Mouse (Mus musculus) midbrain, embryonic 11.5 days (tissue): ENCODE data around the gene Ttc41. TPM values are rescaled to one million over a fixed set of nuclear protein-coding genes. Genes with fewer than 3 reads are reported as not detected.
A peak's percentile ranks its signal among the peaks of the same experiment; 100 is the strongest.

Experiments used
- ATAC-seq: fragments of 200-750 bp; cut with Nextera tagmentation; 2 replicates; pipeline ENCODE4 v1.8.0; 2017; ENCODE audit warnings: moderate TSS enrichment, moderate library complexity; ENCODE audit not compliant: low FRiP score
- DNase-seq: peaks from one replicate; pipeline ENCODE4 v3.0.0; 2015; ENCODE audit warnings: low spot score; ENCODE audit errors: missing footprints
- H3K27ac ChIP-seq: fragments of 300-500 bp; sonication (generic); 2 replicates; pipeline ENCODE4 v1.5.1; 2014; ENCODE audit warnings: low read depth, low read length
- H3K27me3 ChIP-seq: fragments of 300-500 bp; sonication (generic); 2 replicates; pipeline ENCODE4 v1.6.1; 2014; ENCODE audit warnings: mild to moderate bottlenecking, low read length, moderate library complexity, mixed read lengths; ENCODE audit not compliant: control insufficient read depth, insufficient read depth
- H3K36me3 ChIP-seq: fragments of 300-500 bp; sonication (generic); 2 replicates; pipeline ENCODE4 v1.6.1; 2014; ENCODE audit warnings: mild to moderate bottlenecking, low read length, moderate library complexity, mixed read lengths; ENCODE audit not compliant: control insufficient read depth, insufficient read depth
- H3K4me1 ChIP-seq: fragments of 300-500 bp; sonication (generic); 2 replicates; pipeline ENCODE4 v1.6.1; 2014; ENCODE audit warnings: low read length; ENCODE audit not compliant: control insufficient read depth, insufficient read depth
- H3K4me2 ChIP-seq: fragments of 300-500 bp; sonication (generic); 2 replicates; pipeline ENCODE4 v1.6.1; 2014; ENCODE audit warnings: mild to moderate bottlenecking, moderate library complexity
- H3K4me3 ChIP-seq: fragments of 300-500 bp; sonication (generic); 2 replicates; pipeline ENCODE4 v1.5.1; 2014; ENCODE audit warnings: low read depth, low read length
- H3K9ac ChIP-seq: fragments of 300-500 bp; sonication (generic); 2 replicates; pipeline ENCODE4 v1.6.1; 2014; ENCODE audit warnings: low read length
- H3K9me3 ChIP-seq: fragments of 300-500 bp; sonication (generic); 2 replicates; pipeline ENCODE4 v1.6.1; 2016; ENCODE audit warnings: low read length; ENCODE audit not compliant: control insufficient read depth
- WGBS: fragments of 180-500 bp; shearing (Covaris S2); extraction: QIAGEN DNeasy Blood & Tissue Kit; methylation state at CpG from one replicate; pipeline ENCODE4 v1.1.7; 2014; 5-methylcytosine and 5-hydroxymethylcytosine counted together
- polyA plus RNA-seq: library from polyadenylated mRNA; unstranded; fragments of >200 nt; fragmentation: Nextera tagmentation; extraction: Ambion mirVana; gene quantifications from 2 replicates; pipeline ENCODE4 v1.2.1, GENCODE M21; 2014

Gene Ttc41
- polyA plus RNA-seq, 1 experiment from 2014 or later, result 1.9 TPM

DNA sequence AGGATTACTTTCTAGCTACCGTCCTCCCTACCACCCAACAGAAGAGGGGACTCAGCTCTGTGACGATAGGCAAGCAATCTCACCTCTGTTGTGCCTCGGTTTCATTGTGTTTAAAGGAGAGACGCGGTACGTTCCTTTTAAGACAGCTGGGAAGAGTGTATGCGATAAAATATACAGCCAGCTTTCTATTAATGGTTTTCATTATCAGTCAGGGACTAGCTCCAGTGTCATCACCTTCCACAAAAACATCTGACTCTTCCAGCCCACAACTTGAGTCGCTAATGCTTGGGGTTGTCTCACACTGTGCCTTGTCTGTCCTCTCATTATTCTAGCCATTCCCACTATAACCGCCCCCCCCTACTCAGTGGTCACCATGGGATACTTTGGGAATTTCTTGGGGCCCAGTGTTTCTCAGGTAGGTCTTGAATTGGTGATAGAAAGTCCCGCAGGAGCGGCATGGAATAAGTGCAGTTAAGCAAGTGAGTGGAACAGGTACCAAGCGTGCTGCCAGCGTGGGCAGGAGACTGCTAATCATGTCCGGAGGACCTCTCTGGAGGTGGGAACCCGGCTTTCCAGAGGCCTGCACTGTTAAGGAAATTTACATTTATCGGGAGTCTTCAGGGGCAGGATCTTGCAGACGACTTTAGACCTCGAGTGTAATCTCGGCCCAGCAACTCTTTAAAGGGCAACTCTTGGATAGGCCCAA is 72.2 kb downstream of the Ttc41 start:
- Histone ChIP-seq H3K9ac (peak overlapping the region; percentile 64), H3K36me3 (no peaks in the 10 kb centered on the region), H3K27me3 (peaks cover 9% of the 10 kb centered on the region), H3K27ac (no peak overlapping the region), H3K4me2 (peak overlapping the region; percentile 100), H3K9me3 (no peaks in the 10 kb centered on the region), H3K4me1 (peaks cover 17% of the 10 kb centered on the region), H3K4me3 (peak overlapping the region; percentile 53)
- DNase-seq, result no peak
- ATAC-seq, result no peak
- 43% methylated on average over 19 of the region's 19 CpGs for WGBS

GRCm38 (mm10) chr10:86778398-86779116 is 72.9 kb downstream of the Ttc41 start, which contains the start of gene Nt5dc3:
Gene Nt5dc3 (plus strand): TSS chr10:86779005.
- H3K9me3 ChIP-seq, result no peaks in the 10 kb centered on the region
- WGBS, result under 1% methylated on average over 42 of the region's 44 CpGs
- DNase-seq (peak; percentile 99), ATAC-seq (peak; percentile 96)
- peak within 1 kb of the TSS; percentile 100 for H3K4me2 ChIP-seq
- peaks cover 17% of the 10 kb centered on the region for H3K4me1 ChIP-seq
- no peaks in the 10 kb centered on the region for H3K36me3 ChIP-seq
- H3K27ac ChIP-seq, result no peak within 1 kb of the TSS
- peak within 1 kb of the TSS; percentile 65 for H3K9ac ChIP-seq
- H3K4me3 ChIP-seq, result peak within 1 kb of the TSS; percentile 53
- H3K27me3 ChIP-seq, result peaks cover 9% of the 10 kb centered on the region

DNA sequence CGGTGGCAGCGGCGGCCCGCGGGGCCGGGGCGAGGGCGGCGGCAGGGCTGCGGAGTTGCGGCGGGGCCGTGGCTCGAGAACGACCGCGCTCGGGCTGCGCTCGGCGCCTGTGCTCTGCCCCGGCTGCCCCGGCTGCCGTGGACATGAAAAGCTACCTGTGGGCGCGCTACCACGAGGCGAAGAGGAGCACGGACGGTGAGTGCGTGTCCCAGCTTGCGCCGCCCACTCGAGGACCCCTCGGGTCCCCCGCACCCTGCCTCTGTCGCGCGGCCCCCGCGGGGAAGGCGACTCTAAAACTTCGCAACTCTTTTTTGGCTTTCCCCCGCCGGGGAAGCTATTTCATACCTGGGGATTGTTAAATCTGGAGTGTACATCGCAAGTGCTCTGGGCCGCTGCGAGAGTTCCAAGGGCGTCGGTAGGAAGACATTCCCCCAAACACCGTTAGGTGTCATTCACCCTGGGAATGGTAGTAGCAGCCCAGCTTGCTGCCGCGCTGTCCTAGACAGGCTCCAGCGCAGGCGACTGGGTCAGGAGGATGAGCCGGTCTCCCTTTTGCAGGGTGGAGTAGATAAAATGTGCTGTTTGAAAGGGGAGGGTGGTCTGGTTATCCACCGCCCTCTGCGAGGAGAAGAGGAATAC is 73.6 kb downstream of the Ttc41 start:
- WGBS, result under 1% methylated on average over 39 of the region's 58 CpGs

DNA sequence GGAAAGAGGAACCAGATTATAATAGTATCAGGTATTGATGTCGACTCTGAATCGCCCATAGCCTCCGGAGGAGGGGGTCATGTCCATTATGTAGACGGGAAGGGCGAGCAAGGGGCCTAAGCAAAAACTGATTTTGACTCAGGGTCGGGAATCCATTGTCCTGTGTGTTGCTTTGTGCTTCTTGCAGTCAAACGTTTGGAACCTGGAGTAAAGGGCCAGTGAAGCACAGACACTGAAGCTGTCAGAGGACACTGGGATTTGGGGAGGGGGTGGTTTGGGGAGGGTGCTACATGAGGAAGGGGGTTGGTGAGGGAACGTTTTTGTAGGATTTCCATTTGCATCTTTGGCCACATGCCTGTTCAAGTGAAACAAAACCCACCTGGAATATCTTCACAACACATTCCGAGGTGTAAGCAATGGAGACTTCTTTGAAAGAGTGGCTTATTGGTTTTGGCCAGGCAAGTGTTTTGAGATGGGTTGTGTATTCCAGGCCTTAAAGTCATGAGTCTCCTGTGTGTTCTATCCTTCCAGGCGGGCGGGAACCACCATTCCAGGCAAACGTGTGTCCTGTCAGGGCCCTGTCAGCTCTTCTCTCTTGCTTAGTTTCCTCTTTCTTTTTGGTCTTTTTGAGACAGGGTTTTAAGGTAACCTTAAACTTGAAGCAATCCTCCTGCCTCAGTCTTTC is 74.3 kb downstream of the Ttc41 start:
- Histone ChIP-seq H3K4me3 (peak overlapping the region; percentile 53), H3K9me3 (no peaks in the 10 kb centered on the region), H3K4me1 (peaks cover 17% of the 10 kb centered on the region), H3K36me3 (no peaks in the 10 kb centered on the region), H3K4me2 (peak overlapping the region; percentile 100), H3K27me3 (peaks cover 9% of the 10 kb centered on the region), H3K9ac (peak overlapping the region; percentile 65), H3K27ac (no peak overlapping the region)
- 19% methylated on average over 12 of the region's 12 CpGs for WGBS
- no peak for ATAC-seq
- peak; percentile 92 for DNase-seq

More for the DNA sequence above, 73.6 kb downstream of the Ttc41 start:
- H3K9me3 ChIP-seq, result no peaks in the 10 kb centered on the region
- H3K36me3 ChIP-seq, result no peaks in the 10 kb centered on the region
- no peak overlapping the region for H3K27ac ChIP-seq
- H3K4me3 ChIP-seq, result peak overlapping the region; percentile 53
- peaks cover 9% of the 10 kb centered on the region for H3K27me3 ChIP-seq
- H3K4me1 ChIP-seq, result peaks cover 17% of the 10 kb centered on the region
- peak overlapping the region; percentile 100 for H3K4me2 ChIP-seq
- ATAC-seq, result peak; percentile 63
- no peak for DNase-seq
- peak overlapping the region; percentile 65 for H3K9ac ChIP-seq

- no peak overlapping the region for H3K4me2 ChIP-seq
- no peaks in the 10 kb centered on the region for H3K36me3 ChIP-seq
- 0 out of 2 replicates have a peak overlapping the region, but pooled peaks have one; percentile 6 for H3K9ac ChIP-seq
- H3K27me3 ChIP-seq, result peaks cover 9% of the 10 kb centered on the region
- WGBS, result 23% methylated on average over 5 of the region's 5 CpGs
- ATAC-seq (no peak), DNase-seq (peak; percentile 59)
- peaks cover 17% of the 10 kb centered on the region for H3K4me1 ChIP-seq
- no peak overlapping the region for H3K27ac ChIP-seq
- no peaks in the 10 kb centered on the region for H3K9me3 ChIP-seq
- H3K4me3 ChIP-seq, result no peak overlapping the region
These were observed 76.0 kb downstream of the Ttc41 start for GRCm38 (mm10) chr10:86781641-86782040.

DNA sequence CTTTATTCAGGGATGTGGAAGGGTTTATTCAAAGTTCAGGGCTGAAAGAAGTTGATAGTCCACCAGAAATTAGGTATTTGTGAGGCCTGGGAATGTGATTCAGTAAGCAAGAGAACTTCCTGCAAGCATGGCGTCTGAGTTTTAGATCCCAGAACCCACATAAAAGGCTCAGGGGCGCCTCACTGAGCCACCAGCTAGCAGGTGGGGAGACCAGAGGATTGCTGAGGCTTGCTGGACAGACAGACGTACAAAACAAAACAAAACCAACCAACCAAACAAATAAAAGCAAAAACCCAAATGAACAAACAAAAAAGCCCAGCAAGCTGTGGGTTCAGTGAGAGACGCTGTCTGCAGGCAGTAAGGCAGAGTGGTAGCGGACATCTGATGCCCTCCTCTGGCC is 77.0 kb downstream of the Ttc41 start:
- H3K4me2 ChIP-seq, result no peak overlapping the region
- no peak overlapping the region for H3K4me3 ChIP-seq
- H3K4me1 ChIP-seq, result peaks cover 17% of the 10 kb centered on the region
- DNase-seq, result peak; percentile 76
- no peaks in the 10 kb centered on the region for H3K36me3 ChIP-seq
- 49% methylated on average over 5 of the region's 5 CpGs for WGBS
- H3K9me3 ChIP-seq, result no peaks in the 10 kb centered on the region
- ATAC-seq, result no peak
- H3K27ac ChIP-seq, result no peak overlapping the region
- no peak overlapping the region for H3K9ac ChIP-seq
- peaks cover 9% of the 10 kb centered on the region for H3K27me3 ChIP-seq

DNA sequence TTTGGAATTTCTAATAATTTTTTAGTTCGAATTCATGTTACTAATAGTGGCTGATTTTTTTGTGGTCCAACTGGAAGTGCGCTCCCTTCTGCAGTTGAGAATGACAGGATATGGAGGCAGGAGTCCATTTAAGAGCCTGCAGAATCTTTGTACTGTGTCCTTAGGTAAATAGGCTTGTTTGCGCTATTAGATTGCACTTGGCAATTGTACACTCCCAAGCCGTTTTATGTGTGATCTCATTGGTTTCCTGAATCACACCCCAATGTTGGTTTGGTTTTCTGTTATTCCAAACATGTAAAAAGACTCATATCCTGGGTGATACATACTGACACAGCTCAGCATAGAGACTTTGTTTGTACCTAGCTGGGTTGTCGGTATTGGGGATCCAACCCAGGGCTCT is 78.0 kb downstream of the Ttc41 start:
- Histone ChIP-seq H3K4me3 (no peak overlapping the region), H3K9me3 (no peaks in the 10 kb centered on the region), H3K36me3 (no peaks in the 10 kb centered on the region), H3K27me3 (peaks cover 9% of the 10 kb centered on the region), H3K9ac (no peak overlapping the region), H3K27ac (no peak overlapping the region), H3K4me2 (no peak overlapping the region), H3K4me1 (peaks cover 11% of the 10 kb centered on the region)
- ATAC-seq (no peak), DNase-seq (no peak)
- 82% methylated on average over 5 of the region's 5 CpGs for WGBS

GRCm38 (mm10) chr10:86784126-86784675 is 78.6 kb downstream of the Ttc41 start:
- DNase-seq (no peak), ATAC-seq (no peak)
- no peaks in the 10 kb centered on the region for H3K36me3 ChIP-seq
- no peak overlapping the region for H3K4me3 ChIP-seq
- peaks cover 11% of the 10 kb centered on the region for H3K4me1 ChIP-seq
- H3K27me3 ChIP-seq, result peaks cover 9% of the 10 kb centered on the region
- no peak overlapping the region for H3K27ac ChIP-seq
- H3K4me2 ChIP-seq, result no peak overlapping the region
- 87% methylated on average over 5 of the region's 5 CpGs for WGBS
- H3K9ac ChIP-seq, result no peak overlapping the region
- no peaks in the 10 kb centered on the region for H3K9me3 ChIP-seq
